Mouse (Mus musculus) layer of hippocampus, adult 2 months (tissue): ENCODE measurements around the gene Tmem212. TPM values are rescaled to one million over a fixed set of nuclear protein-coding genes. Genes with fewer than 3 reads are reported as not detected.

Experiments used
- DNase-seq, 2 experiments: peaks; one replicate each; pipeline ENCODE4 v3.0.0; 2022; ENCODE audit warnings: low spot score in 2 of 2
- H3K27ac ChIP-seq: fragments of 200-600 bp; 2 replicates; pipeline ENCODE4 v1.8.1; 2022
- H3K4me3 ChIP-seq: fragments of 200-600 bp; 2 replicates; pipeline ENCODE4 v1.8.1; 2022; ENCODE audit warnings: mild to moderate bottlenecking
- CTCF ChIP-seq: fragments of 200-600 bp; conservative IDR thresholded peaks from 2 replicates; pipeline ENCODE4 v1.8.1; 2022; ENCODE audit warnings: antibody characterized with exemption, mild to moderate bottlenecking, moderate library complexity
- total RNA-seq, 2 experiments: library from RNA; stranded (reverse); gene quantifications; 2 replicates each; pipeline ENCODE4 v1.2.3; 2021

The Tmem212 gene
- total RNA-seq, 2 experiments from 2014 or later, result 0.88 to 2.2 TPM

- TF ChIP-seq CTCF, result no peak
- Histone ChIP-seq H3K4me3 (no peak overlapping the region), H3K27ac (no peak overlapping the region)
- no peak for DNase-seq
Measured at GRCm38 (mm10) chr3:27918656-27919436, 22.7 kb upstream of the Tmem212 start.

DNA sequence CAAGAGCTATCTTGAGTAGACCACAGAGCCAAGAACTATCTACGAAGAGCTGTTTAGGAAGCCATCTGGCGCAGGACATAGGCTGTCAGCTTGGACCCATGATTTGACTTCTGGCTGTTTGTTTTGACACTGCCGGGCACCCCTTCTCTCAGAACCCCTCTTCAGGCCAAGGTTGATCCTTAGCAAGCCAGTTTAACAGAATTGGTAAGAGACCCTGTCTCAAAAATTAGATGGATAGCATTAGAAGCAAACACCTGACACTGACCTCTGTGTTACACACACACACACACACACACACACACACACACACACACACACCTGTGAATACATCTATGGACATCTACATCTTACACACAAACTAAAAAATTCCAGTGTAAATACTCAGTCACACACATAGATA is 12.8 kb upstream of the Tmem212 start:
- DNase-seq, result no peak
- Histone ChIP-seq H3K4me3 (no peak overlapping the region), H3K27ac (no peak overlapping the region)
- TF ChIP-seq CTCF, result no peak

- no peak for TF ChIP-seq CTCF
Measured at GRCm38 (mm10) chr3:27908316-27908715, 12.1 kb upstream of the Tmem212 start.

DNA sequence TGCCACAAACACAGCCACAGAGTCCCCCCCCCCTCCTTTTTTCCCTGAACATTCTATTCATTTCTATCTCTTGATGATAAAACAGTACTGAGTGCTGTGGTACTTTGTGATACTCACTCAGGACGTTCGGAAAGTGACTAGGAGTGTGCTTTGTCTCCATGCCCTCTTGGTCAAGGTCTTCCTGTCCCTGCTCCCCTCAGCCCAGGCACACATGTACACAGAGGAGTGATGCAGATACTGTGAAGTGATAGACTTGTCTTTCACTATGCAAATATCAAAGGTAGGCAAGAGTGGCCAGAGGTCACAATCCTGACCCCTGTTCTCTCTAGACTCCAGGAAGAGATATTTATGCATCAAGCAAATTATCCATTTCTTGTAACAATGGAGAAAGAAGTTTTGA is 11.1 kb upstream of the Tmem212 start:
- no peak overlapping the region for H3K4me3 ChIP-seq

More at GRCm38 (mm10) chr3:27908316-27908715, 12.1 kb upstream of the Tmem212 start:
- DNase-seq, result no peak
- Histone ChIP-seq H3K4me3 (no peak overlapping the region), H3K27ac (no peak overlapping the region)

GRCm38 (mm10) chr3:27906647-27907209 is 10.6 kb upstream of the Tmem212 start:
- no peak overlapping the region for H3K27ac ChIP-seq

More for the DNA sequence above, 11.1 kb upstream of the Tmem212 start:
- no peak overlapping the region for H3K27ac ChIP-seq
- no peak for TF ChIP-seq CTCF
- no peak for DNase-seq

DNA sequence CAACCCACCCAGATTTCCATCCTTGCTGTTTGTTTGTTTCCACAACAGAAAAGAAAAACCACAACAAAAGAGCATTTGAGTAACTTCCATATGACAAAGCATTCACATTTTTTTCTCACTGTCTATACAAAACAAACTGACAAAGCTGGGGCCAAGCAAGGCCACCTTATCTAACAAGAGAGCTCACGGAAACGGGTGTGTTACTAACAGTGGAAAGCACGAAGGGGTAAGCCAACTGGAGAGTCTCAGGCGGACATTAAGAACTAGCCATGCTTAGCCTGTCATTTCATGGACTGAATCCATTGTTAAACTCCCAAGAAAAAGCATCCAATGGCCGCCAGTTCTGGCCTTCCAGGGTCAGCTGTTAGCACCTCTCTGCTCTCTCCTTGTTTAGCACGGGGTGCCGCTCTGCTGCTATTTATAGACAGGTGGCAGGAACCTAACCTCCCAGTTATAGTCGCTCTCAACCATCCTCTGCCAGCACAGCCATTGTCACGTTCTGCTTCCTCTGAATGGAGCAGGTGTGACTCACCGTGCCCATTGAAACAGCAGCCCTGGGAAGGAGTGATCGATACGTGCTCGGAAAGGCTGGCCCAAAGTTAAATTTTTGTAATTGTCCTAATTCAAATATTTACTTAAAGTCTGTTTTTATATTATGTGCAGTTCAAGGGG is 8.6 kb upstream of the Tmem212 start:
- no peak for DNase-seq
- Histone ChIP-seq H3K27ac (no peak overlapping the region), H3K4me3 (no peak overlapping the region)
- TF ChIP-seq CTCF, result no peak

More at GRCm38 (mm10) chr3:27906647-27907209, 10.6 kb upstream of the Tmem212 start:
- no peak overlapping the region for H3K4me3 ChIP-seq
- TF ChIP-seq CTCF, result no peak
- DNase-seq, result no peak

- no peak for DNase-seq
- Histone ChIP-seq H3K27ac (no peak overlapping the region), H3K4me3 (no peak overlapping the region)
- peak; percentile 60 for TF ChIP-seq CTCF
Measured at GRCm38 (mm10) chr3:27901846-27902245, 5.7 kb upstream of the Tmem212 start.

DNA sequence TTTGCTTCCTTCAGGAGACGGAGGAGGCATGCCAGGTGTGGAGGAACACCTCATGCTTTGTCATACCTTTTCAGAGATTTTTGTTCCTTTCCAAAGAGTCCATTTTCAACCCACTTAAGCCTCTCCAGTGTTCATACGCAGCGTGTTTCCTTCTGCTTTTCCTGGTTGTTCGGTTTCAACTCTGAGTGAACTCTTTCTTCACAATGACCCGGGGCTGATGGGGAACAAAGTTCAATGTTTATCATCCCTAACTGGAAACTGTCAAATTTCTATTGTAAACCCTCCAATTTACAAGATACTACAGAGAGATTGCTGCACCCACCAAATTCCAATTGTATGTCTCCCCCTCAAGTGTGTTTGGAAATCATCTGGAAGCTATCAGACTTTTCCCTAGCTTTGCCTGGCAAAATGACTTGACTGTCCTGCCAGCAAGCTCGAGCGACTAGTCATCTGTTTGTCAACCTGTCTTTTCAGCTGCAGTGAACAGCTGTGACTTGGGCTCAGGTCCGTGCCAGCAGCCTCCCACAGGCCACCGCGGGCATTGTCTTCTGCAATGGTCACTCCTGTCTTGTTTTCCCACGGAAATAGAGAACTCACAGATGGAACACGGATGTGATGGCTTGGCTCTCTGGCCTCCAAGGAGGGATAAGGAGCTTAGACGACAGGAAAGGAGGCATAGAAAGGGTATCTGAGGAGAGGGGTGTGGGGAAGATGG is 3.0 kb upstream of the Tmem212 start:
- no peak for TF ChIP-seq CTCF
- Histone ChIP-seq H3K27ac (no peak overlapping the region), H3K4me3 (no peak overlapping the region)
- peak in 1 of 2 experiments; percentile 10 for DNase-seq

DNA sequence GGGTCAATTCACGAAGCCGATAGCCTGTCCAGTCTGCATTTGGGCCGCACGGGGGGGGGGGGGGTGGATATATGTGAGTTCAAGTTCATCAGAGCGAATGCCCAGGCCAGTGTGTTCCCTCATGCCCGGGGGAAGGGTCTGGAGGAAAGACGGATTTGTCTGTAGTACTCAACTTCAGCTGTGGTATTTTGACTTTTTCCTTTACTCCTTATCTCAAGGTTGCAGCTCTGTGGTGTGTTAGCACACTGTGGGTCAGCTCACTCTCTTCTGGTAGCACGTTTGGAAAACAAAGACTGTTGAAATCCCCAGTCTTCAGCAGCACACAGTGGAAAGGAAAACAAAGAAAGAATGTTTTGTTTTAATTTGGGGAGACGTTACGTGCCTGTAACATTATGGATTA is 2.0 kb upstream of the Tmem212 start:
- DNase-seq, result no peak
- Histone ChIP-seq H3K4me3 (no peak overlapping the region), H3K27ac (no peak overlapping the region)
- TF ChIP-seq CTCF, result no peak

- TF ChIP-seq CTCF, result no peak
- no peak overlapping the region for H3K4me3 ChIP-seq
- H3K27ac ChIP-seq, result no peak overlapping the region
- DNase-seq, result no peak
Measured at GRCm38 (mm10) chr3:27886578-27886977, 9.6 kb downstream of the Tmem212 start.

DNA sequence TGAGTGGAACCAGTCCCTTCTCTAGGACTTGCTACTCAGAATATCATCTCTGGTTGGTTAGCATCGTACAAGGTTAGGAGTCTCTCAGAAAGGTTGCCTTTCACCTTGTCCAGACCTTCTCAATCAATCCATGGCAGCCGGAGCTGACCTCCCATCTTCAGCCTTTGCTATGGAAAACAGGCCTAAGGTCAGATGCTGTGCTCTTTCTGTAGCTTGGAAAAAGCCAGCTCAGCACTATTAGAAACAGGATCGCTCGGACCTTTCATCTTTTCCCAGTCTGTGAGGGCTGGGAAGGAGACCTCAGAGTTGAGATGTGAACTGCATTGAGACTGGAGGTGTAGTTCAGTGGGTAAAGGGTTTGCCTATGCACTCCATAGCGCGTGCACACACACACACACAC is 10.6 kb downstream of the Tmem212 start:
- no peak for TF ChIP-seq CTCF
- Histone ChIP-seq H3K4me3 (no peak overlapping the region), H3K27ac (no peak overlapping the region)
- DNase-seq, result no peak

DNA sequence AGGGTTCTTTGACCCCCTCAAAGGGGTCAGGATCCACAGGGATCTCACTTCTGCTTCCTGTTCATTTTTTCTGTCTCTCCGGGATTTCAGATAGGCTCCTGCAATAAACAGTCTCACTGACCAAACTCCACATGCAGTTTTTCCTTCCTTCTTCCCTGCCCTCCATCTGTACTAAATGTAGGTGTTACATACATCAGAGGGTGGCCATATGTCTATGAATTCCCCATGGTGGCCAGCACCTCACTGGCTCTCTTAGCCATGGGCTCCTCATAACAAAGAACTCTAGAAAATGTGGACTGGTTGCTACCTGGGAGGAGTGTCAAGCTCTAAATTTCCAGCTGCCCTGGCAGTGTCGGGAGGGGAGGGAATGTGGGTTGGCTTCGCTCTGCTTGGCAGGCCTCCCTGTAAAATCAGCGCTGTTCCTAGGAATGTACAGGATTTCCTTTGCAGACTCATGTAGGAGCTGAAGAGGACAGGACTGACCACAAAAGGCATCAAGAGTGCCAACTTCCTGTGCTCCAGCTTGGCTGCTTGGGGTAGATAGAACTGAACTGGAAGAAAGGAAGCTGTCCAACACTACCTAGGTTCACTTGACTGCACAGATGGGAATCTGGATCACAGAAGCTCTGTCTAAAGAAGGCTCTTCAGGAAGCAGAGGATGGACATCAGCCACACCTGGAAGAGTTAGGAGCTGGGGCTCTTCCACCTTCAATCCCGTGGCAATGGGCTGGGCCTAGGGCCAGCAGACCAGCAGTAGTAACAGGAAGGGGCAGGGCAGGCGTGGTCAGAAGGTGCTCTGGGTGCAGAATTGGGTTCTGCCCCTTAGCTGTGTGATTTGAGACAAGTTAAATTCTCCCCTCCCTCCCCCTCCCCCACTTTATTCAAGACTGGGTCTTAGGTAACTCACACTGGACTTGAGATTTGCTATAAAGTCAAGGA is 14.0 kb downstream of the Tmem212 start:
- Histone ChIP-seq H3K4me3 (no peak overlapping the region), H3K27ac (no peak overlapping the region)
- DNase-seq, result no peak
- no peak for TF ChIP-seq CTCF
